Mouse (Mus musculus) spleen, adult 2 months (tissue): ENCODE data around the gene Tmem106a. TPM values are rescaled to one million over a fixed set of nuclear protein-coding genes. Genes with fewer than 3 reads are reported as not detected.
"Not testable (repeated sequence)": the region's sequence is repeated elsewhere in the genome, so short reads cannot be mapped to it uniquely, and the experiment has no call there.

Source experiments
- DNase-seq, 2 experiments: peaks; one replicate each; pipeline versions ENCODE4 v3.0.0 to v3.0.0-alpha.2; 2012 to 2021; ENCODE audit warnings: low spot score in 2 of 2, low read depth in 1 of 2
- H3K27ac ChIP-seq: fragments of 200-500 bp; 2 replicates; pipeline ENCODE4 v1.5.1; 2012; ENCODE audit warnings: low read length, inconsistent platforms; ENCODE audit not compliant: insufficient read depth
- H3K27me3 ChIP-seq: fragments of 200-500 bp; 2 replicates; pipeline ENCODE4 v1.6.1; 2012; ENCODE audit warnings: mild to moderate bottlenecking, moderate library complexity, low read length, inconsistent platforms; ENCODE audit not compliant: control insufficient read depth, insufficient read depth
- H3K36me3 ChIP-seq: fragments of 200-500 bp; 2 replicates; pipeline ENCODE4 v1.6.1; 2012; ENCODE audit warnings: mild to moderate bottlenecking, low read length, inconsistent platforms; ENCODE audit not compliant: control insufficient read depth, insufficient read depth
- H3K4me1 ChIP-seq: fragments of 200-500 bp; 2 replicates; pipeline ENCODE4 v1.6.1; 2011; ENCODE audit warnings: inconsistent platforms; ENCODE audit not compliant: control insufficient read depth, insufficient read depth, insufficient read length
- H3K4me3 ChIP-seq: fragments of 200-500 bp; 2 replicates; pipeline ENCODE4 v1.5.1; 2011; ENCODE audit warnings: mild to moderate bottlenecking, inconsistent platforms; ENCODE audit not compliant: insufficient read depth, insufficient read length; ENCODE audit errors: extremely low read depth
- CTCF ChIP-seq: fragments of 200-500 bp; IDR thresholded peaks from 2 replicates; pipeline ENCODE4 v1.5.1; 2011; ENCODE audit warnings: mild to moderate bottlenecking, inconsistent platforms; ENCODE audit not compliant: insufficient read depth, insufficient read length, insufficient replicate concordance; ENCODE audit errors: extremely low read depth
- POLR2A ChIP-seq: fragments of 200-500 bp; IDR thresholded peaks from 2 replicates; pipeline ENCODE4 v1.6.1; 2011; ENCODE audit warnings: low read depth, low read length, inconsistent platforms
- WGBS: fragments of 180-500 bp; shearing (Covaris S2); methylation state at CpG from one replicate; pipeline ENCODE4 v1.1.7; 2018; 5-methylcytosine and 5-hydroxymethylcytosine counted together
- polyA plus RNA-seq: library from polyadenylated mRNA; depleted of rRNA; stranded (reverse); fragments of >200 nt; gene quantifications from 2 replicates; pipeline ENCODE4 v1.2.3, GENCODE M21; 2012

The Tmem106a gene
- polyA plus RNA-seq, 1 experiment = 33.1 TPM

GRCm38 (mm10) chr11:101599156-101599555 is 17.1 kb downstream of the Tmem106a start, which contains the start of gene Gm11634:
Gene Gm11634, minus strand, starts transcription at chr11:101599256.
- H3K27ac ChIP-seq = no peak within 1 kb of the TSS
- no peak within 1 kb of the TSS for H3K4me3 ChIP-seq
- no peak for DNase-seq
- TF ChIP-seq POLR2A (no peak), CTCF (no peak)
- no peaks in the 10 kb centered on the region for H3K36me3 ChIP-seq
- no peaks in the 10 kb centered on the region for H3K4me1 ChIP-seq
- no peaks in the 10 kb centered on the region for H3K27me3 ChIP-seq
- 78% methylated on average over 6 of the region's 6 CpGs for WGBS

- Histone ChIP-seq H3K4me1 (no peaks in the 10 kb centered on the region), H3K27me3 (no peaks in the 10 kb centered on the region), H3K27ac (no peak overlapping the region), H3K4me3 (no peak overlapping the region), H3K36me3 (no peaks in the 10 kb centered on the region)
- TF ChIP-seq POLR2A (no peak), CTCF (no peak)
- DNase-seq = peak in 1 of 2 experiments; percentile 25
- 8% methylated on average over 3 of the region's 3 CpGs for WGBS
Observed at GRCm38 (mm10) chr11:101602491-101602890, 20.4 kb downstream of the Tmem106a start.

GRCm38 (mm10) chr11:101604116-101604515 is 22.1 kb downstream of the Tmem106a start:
- no peak overlapping the region for H3K27ac ChIP-seq
- H3K36me3 ChIP-seq = no peaks in the 10 kb centered on the region
- WGBS = 25% methylated on average over 3 of the region's 3 CpGs
- no peak overlapping the region for H3K4me3 ChIP-seq
- no peaks in the 10 kb centered on the region for H3K27me3 ChIP-seq
- no peak for DNase-seq
- TF ChIP-seq POLR2A (no peak), CTCF (no peak)
- H3K4me1 ChIP-seq = no peaks in the 10 kb centered on the region

GRCm38 (mm10) chr11:101604531-101605453 is 22.8 kb downstream of the Tmem106a start:
- H3K36me3 ChIP-seq, H3K27me3 ChIP-seq, H3K27ac ChIP-seq, H3K4me1 ChIP-seq: not testable (repeated sequence)
- peak; percentile 36 to 82 for DNase-seq
- 1% methylated on average over 30 of the region's 30 CpGs for WGBS
- peak overlapping the region; percentile 58 for H3K4me3 ChIP-seq

- H3K36me3 ChIP-seq, DNase-seq, H3K27me3 ChIP-seq, H3K4me3 ChIP-seq, H3K27ac ChIP-seq, H3K4me1 ChIP-seq: not testable (repeated sequence)
- WGBS = 92% methylated on average over 4 of the region's 4 CpGs
Observed at GRCm38 (mm10) chr11:101607134-101607533, 25.1 kb downstream of the Tmem106a start.

- Histone ChIP-seq H3K27ac (no peak overlapping the region), H3K36me3 (no peaks in the 10 kb centered on the region), H3K4me1 (no peaks in the 10 kb centered on the region), H3K27me3 (no peaks in the 10 kb centered on the region), H3K4me3 (no peak overlapping the region)
- TF ChIP-seq CTCF = no peak
- no peak for TF ChIP-seq POLR2A
- no peak for DNase-seq
- WGBS = 22% methylated on average over 11 of the region's 11 CpGs
Observed at GRCm38 (mm10) chr11:101610445-101610844, 28.4 kb downstream of the Tmem106a start.

GRCm38 (mm10) chr11:101613596-101613995 is 31.6 kb downstream of the Tmem106a start:
- no peak for TF ChIP-seq POLR2A
- no peak for TF ChIP-seq CTCF
- no peaks in the 10 kb centered on the region for H3K4me1 ChIP-seq
- H3K27me3 ChIP-seq = no peaks in the 10 kb centered on the region
- WGBS = 90% methylated on average over 6 of the region's 6 CpGs
- no peak for DNase-seq
- H3K27ac ChIP-seq = no peak overlapping the region
- H3K36me3 ChIP-seq = no peaks in the 10 kb centered on the region
- H3K4me3 ChIP-seq = no peak overlapping the region
